Mouse (Mus musculus) intestine, embryonic 14.5 days (tissue): Measurements from ENCODE around the gene Nbdy. TPM values are rescaled to one million over a fixed set of nuclear protein-coding genes. Genes with fewer than 3 reads are reported as not detected.

Source experiments
- ATAC-seq: fragments of 200-750 bp; cut with Nextera tagmentation; replicated peaks from 2 replicates; pipeline ENCODE4 v1.8.0; 2017; ENCODE audit warnings: low read depth, moderate number of reproducible peaks, moderate TSS enrichment, moderate library complexity; ENCODE audit not compliant: low FRiP score, low TSS enrichment
- DNase-seq: peaks from one replicate; pipeline ENCODE4 v3.0.0-alpha.2; 2018; ENCODE audit warnings: low spot score
- H3K27ac ChIP-seq: fragments of 300-500 bp; sonication (generic); 2 replicates; pipeline ENCODE4 v1.5.1; 2014; ENCODE audit warnings: low read depth, mild to moderate bottlenecking, control low read depth
- H3K27me3 ChIP-seq: fragments of 300-500 bp; sonication (generic); replicated peaks from 2 replicates; pipeline ENCODE4 v1.6.1; 2014; ENCODE audit warnings: low read length, control low read depth; ENCODE audit not compliant: control insufficient read depth, insufficient read depth
- H3K36me3 ChIP-seq: fragments of 300-500 bp; sonication (generic); 2 replicates; pipeline ENCODE4 v1.6.1; 2014; ENCODE audit warnings: low read length, control low read depth; ENCODE audit not compliant: control insufficient read depth, insufficient read depth
- H3K4me1 ChIP-seq: fragments of 300-500 bp; sonication (generic); replicated peaks from 2 replicates; pipeline ENCODE4 v1.6.1; 2014; ENCODE audit warnings: low read length, control low read depth, mixed read lengths; ENCODE audit not compliant: control insufficient read depth, insufficient read depth
- H3K4me2 ChIP-seq: fragments of 300-500 bp; sonication (generic); 2 replicates; pipeline ENCODE4 v1.6.1; 2014; ENCODE audit warnings: low read length
- H3K4me3 ChIP-seq: fragments of 300-500 bp; sonication (generic); 2 replicates; pipeline ENCODE4 v1.5.1; 2014; ENCODE audit warnings: low read depth, low read length, control low read depth, mixed read lengths
- H3K9ac ChIP-seq: fragments of 300-500 bp; sonication (generic); 2 replicates; pipeline ENCODE4 v1.6.1; 2014; ENCODE audit warnings: mild to moderate bottlenecking, low read length
- H3K9me3 ChIP-seq: fragments of 300-500 bp; sonication (generic); 2 replicates; pipeline ENCODE4 v1.6.1; 2016; ENCODE audit warnings: low read length, control low read depth; ENCODE audit not compliant: control insufficient read depth
- WGBS: fragments of 180-500 bp; shearing (Covaris S2); extraction: QIAGEN DNeasy Blood & Tissue Kit; methylation state at CpG from one replicate; pipeline ENCODE4 v1.1.7; 2014; 5-methylcytosine and 5-hydroxymethylcytosine counted together
- polyA plus RNA-seq: library from polyadenylated mRNA; unstranded; fragments of >200 nt; fragmentation: Nextera tagmentation; extraction: Ambion mirVana; gene quantifications from 2 replicates; pipeline ENCODE4 v1.2.1, GENCODE M21; 2014

Gene Nbdy
- polyA plus RNA-seq = 96.0 and 101 TPM in 2 replicates

GRCm38 (mm10) chrX:153723110-153723916, at the start of gene Nbdy:
TSS of gene Nbdy (plus strand) at chrX:153723590.
- H3K9me3 ChIP-seq = no peaks in the 10 kb centered on the region
- peak; percentile 92 for ATAC-seq
- DNase-seq = peak; percentile 85
- H3K4me1 ChIP-seq = no peaks in the 10 kb centered on the region
- WGBS = 8% methylated on average over 31 of the region's 32 CpGs
- peak within 1 kb of the TSS; percentile 66 for H3K27ac ChIP-seq
- no peaks in the 10 kb centered on the region for H3K27me3 ChIP-seq
- H3K36me3 ChIP-seq = no peaks in the 10 kb centered on the region
- H3K4me2 ChIP-seq = peak within 1 kb of the TSS; percentile 56
- H3K4me3 ChIP-seq = peak within 1 kb of the TSS; percentile 48
- H3K9ac ChIP-seq = peak within 1 kb of the TSS; percentile 69

- ATAC-seq = no peak
- peak within 1 kb of the TSS; percentile 34 for H3K4me3 ChIP-seq
- H3K27ac ChIP-seq = peak within 1 kb of the TSS; percentile 74
- peak; percentile 62 for DNase-seq
- peak within 1 kb of the TSS; percentile 40 for H3K4me2 ChIP-seq
- no peaks in the 10 kb centered on the region for H3K36me3 ChIP-seq
- H3K4me1 ChIP-seq = no peaks in the 10 kb centered on the region
- no peaks in the 10 kb centered on the region for H3K27me3 ChIP-seq
- WGBS = 19% methylated on average over 11 of the region's 11 CpGs
- H3K9me3 ChIP-seq = no peaks in the 10 kb centered on the region
- H3K9ac ChIP-seq = peak within 1 kb of the TSS; percentile 39
Measured at GRCm38 (mm10) chrX:153695782-153696395, 27.5 kb upstream of the Nbdy start, which contains the start of gene Kctd12b. TSS of gene Kctd12b (minus strand) at chrX:153696391.

GRCm38 (mm10) chrX:153700463-153700862, 22.9 kb upstream of the Nbdy start:
- DNase-seq = no peak
- Histone ChIP-seq H3K4me3 (no peak overlapping the region), H3K4me2 (no peak overlapping the region), H3K27me3 (no peaks in the 10 kb centered on the region), H3K27ac (no peak overlapping the region), H3K9me3 (no peaks in the 10 kb centered on the region), H3K4me1 (no peaks in the 10 kb centered on the region), H3K9ac (no peak overlapping the region), H3K36me3 (no peaks in the 10 kb centered on the region)
- WGBS = 65% methylated on average over 3 of the region's 3 CpGs
- ATAC-seq = no peak

- no peaks in the 10 kb centered on the region for H3K9me3 ChIP-seq
- H3K27ac ChIP-seq = no peak overlapping the region
- no peak for ATAC-seq
- H3K36me3 ChIP-seq = no peaks in the 10 kb centered on the region
- no peak overlapping the region for H3K9ac ChIP-seq
- no peak overlapping the region for H3K4me3 ChIP-seq
- no peak for DNase-seq
- H3K27me3 ChIP-seq = no peaks in the 10 kb centered on the region
- WGBS = 42% methylated on average over 4 of the region's 4 CpGs
- no peak overlapping the region for H3K4me2 ChIP-seq
- H3K4me1 ChIP-seq = no peaks in the 10 kb centered on the region
Measured at GRCm38 (mm10) chrX:153707735-153708134, 15.7 kb upstream of the Nbdy start.

- Histone ChIP-seq H3K9ac (no peak overlapping the region), H3K36me3 (no peaks in the 10 kb centered on the region), H3K4me3 (no peak overlapping the region), H3K27ac (no peak overlapping the region), H3K4me2 (no peak overlapping the region), H3K4me1 (no peaks in the 10 kb centered on the region), H3K27me3 (no peaks in the 10 kb centered on the region), H3K9me3 (no peaks in the 10 kb centered on the region)
- 87% methylated on average over 2 of the region's 2 CpGs for WGBS
- ATAC-seq (no peak), DNase-seq (no peak)
Measured at GRCm38 (mm10) chrX:153716716-153717115, 6.7 kb upstream of the Nbdy start.

- DNase-seq (no peak), ATAC-seq (no peak)
- Histone ChIP-seq H3K27ac (no peak overlapping the region), H3K36me3 (no peaks in the 10 kb centered on the region), H3K27me3 (no peaks in the 10 kb centered on the region), H3K4me2 (no peak overlapping the region), H3K4me3 (no peak overlapping the region), H3K9me3 (no peaks in the 10 kb centered on the region), H3K9ac (no peak overlapping the region), H3K4me1 (no peaks in the 10 kb centered on the region)
- 28% methylated on average over 4 of the region's 4 CpGs for WGBS
Measured at GRCm38 (mm10) chrX:153719602-153720001, 3.8 kb upstream of the Nbdy start.

GRCm38 (mm10) chrX:153724400-153724799, 1.0 kb downstream of the Nbdy start:
- DNase-seq (no peak), ATAC-seq (0 out of 2 replicates have a peak, but pooled peaks have one; percentile 54)
- H3K27me3 ChIP-seq = no peaks in the 10 kb centered on the region
- H3K4me1 ChIP-seq = no peaks in the 10 kb centered on the region
- H3K4me2 ChIP-seq = peak overlapping the region; percentile 56
- no peak overlapping the region for H3K27ac ChIP-seq
- H3K4me3 ChIP-seq = peak overlapping the region; percentile 48
- H3K9me3 ChIP-seq = no peaks in the 10 kb centered on the region
- WGBS = 23% methylated on average over 3 of the region's 3 CpGs
- H3K9ac ChIP-seq = peak overlapping the region; percentile 69
- no peaks in the 10 kb centered on the region for H3K36me3 ChIP-seq

- no peaks in the 10 kb centered on the region for H3K27me3 ChIP-seq
- H3K27ac ChIP-seq = no peak overlapping the region
- no peaks in the 10 kb centered on the region for H3K4me1 ChIP-seq
- H3K9me3 ChIP-seq = no peaks in the 10 kb centered on the region
- 71% methylated on average over 4 of the region's 4 CpGs for WGBS
- DNase-seq = no peak
- H3K9ac ChIP-seq = no peak overlapping the region
- no peak overlapping the region for H3K4me3 ChIP-seq
- peaks cover 10% of the 10 kb centered on the region; the same call in 1 of the 2 replicates for H3K36me3 ChIP-seq
- ATAC-seq = no peak
- H3K4me2 ChIP-seq = no peak overlapping the region
Measured at GRCm38 (mm10) chrX:153735697-153736096, 12.3 kb downstream of the Nbdy start.
